Mouse (Mus musculus) c-Kit-positive CD71-negative TER-119-negative erythroid progenitor cells, embryonic 14.5 days (primary cell): ENCODE results near the gene Hspbp1.

Source experiments
- DNase-seq: peaks from one replicate; pipeline ENCODE4 v3.0.0-alpha.2; 2013; ENCODE audit warnings: low read depth

Gene Hspbp1

GRCm38 (mm10) chr7:4684632-4685417, at the start of gene Hspbp1:
Gene Hspbp1, minus strand, starts transcription at chr7:4685068.
- DNase-seq = peak; percentile 97

DNA sequence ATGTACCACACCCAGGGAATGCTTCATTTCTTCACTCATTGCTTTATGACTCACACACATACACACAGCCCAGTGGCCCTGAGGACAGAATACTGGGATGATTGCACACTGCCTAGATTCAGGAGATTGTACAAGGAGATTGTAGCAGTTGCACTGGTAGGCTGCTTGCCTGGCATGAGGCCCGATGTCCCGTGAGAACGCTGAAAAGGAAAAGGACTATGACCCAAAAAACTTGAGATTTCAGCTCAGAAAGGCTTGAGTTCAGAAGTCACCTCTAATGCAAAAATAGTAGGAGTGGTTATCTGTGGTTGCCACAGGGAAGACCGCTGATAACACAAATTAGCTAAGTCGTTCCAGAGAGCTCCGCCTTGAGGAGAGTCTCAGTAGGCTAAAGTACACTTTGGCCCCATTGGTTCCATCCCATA, 48.1 kb upstream of the Hspbp1 start:
- DNase-seq = no peak

DNA sequence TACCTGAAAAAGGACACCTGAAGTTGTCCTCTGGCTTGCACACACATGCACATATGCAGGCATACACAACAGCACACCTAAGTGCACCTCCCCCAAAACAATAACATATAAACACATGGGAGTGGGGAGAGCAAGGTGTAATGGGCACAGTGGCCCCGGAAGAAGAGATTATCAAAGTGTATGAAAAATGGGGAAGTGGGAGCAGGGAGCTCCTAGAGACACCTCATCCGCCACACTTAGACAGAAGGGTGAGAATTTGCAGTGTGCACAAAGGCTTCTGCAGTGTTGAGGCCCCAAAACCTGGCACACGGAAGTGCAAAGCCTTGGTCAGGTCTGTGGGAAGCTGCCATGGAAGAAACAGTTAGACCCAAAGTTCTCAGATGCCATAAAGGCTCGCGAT, 46.2 kb upstream of the Hspbp1 start:
- no peak for DNase-seq

DNA sequence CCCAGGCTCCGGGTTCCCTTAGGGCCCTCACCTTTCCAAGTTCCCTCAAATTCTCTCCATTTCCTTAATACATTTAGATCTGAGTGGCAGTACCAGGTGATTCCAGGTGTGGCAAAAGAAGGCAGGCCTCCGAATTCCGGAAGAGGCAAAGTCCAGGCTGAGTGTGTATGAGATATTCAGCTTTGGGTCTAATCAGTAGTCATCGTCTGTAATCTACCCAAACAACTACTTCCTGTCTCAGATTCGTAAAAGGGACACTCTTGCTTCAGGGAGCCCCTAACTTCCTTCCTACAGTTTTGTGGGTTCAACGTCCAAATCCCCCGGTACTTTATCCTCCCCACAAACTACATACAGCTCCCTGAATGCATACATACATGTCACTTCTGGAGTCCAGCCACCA, 40.3 kb upstream of the Hspbp1 start, which contains the start of gene Tmem150b:
Tmem150b (minus strand) TSS at position 81 of the 400 bp plus-strand sequence.
- no peak for DNase-seq

GRCm38 (mm10) chr7:4724359-4724758, 39.5 kb upstream of the Hspbp1 start:
- DNase-seq = no peak

GRCm38 (mm10) chr7:4723508-4723907, 38.6 kb upstream of the Hspbp1 start:
- DNase-seq = no peak

DNA sequence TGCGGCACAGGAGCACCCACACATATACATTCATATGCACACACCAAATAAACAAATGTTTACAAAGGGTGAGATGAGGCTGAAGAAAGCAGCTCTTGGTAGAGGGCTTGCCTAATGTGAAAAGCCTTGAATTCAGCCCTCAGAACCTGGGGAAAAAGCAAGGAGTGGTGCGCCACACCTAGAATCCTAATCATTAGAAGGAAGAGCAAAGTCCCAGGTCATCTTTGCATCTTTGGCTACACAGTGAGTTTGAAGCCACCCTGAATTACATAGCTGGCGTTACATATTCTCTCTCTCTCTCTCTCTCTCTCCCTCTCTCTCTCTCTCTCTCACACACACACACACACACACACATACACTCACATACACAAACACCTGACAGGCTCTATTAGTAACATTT, 34.4 kb upstream of the Hspbp1 start:
- DNase-seq = no peak

DNA sequence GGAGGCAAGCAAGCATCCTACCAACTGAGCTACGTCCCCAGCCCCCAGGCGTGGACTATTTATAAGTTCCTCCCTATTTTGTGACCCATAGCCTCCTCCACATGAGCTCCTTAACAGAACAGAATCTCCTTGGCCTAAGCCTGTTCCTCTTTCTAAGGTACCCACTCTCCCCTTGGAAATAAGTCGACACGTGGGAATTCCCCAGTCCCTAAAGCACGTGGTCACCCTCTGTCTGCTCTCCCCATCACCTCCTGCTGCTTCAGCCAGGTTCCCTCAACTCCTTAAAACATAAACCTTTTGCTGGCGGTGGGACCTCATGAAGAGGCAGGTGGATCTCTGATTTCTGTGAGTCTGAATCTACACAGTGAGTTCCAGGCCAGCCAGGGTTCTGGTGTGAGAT, 32.1 kb upstream of the Hspbp1 start:
- DNase-seq = no peak

GRCm38 (mm10) chr7:4712594-4712993, 27.7 kb upstream of the Hspbp1 start:
- DNase-seq = no peak

DNA sequence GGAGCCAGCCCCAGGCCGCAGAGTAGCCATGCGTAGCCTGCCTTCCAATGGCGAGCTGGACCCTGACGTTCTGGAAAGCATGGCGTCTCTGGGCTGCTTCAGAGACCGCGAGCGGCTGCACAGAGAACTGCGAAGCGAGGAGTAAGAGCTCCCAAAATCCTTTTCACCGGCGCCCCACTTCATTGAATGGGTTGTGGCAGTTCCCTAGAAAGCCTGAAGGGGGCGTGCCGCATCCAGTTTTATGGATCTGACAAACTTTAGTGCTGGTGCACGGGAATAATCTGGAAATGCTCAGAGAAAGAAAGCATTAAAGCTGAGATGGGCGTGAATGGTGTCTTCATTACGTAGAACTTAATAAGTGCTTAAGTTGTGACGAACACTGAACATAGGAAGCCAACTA, 20.2 kb upstream of the Hspbp1 start:
- DNase-seq = peak; percentile 64

DNA sequence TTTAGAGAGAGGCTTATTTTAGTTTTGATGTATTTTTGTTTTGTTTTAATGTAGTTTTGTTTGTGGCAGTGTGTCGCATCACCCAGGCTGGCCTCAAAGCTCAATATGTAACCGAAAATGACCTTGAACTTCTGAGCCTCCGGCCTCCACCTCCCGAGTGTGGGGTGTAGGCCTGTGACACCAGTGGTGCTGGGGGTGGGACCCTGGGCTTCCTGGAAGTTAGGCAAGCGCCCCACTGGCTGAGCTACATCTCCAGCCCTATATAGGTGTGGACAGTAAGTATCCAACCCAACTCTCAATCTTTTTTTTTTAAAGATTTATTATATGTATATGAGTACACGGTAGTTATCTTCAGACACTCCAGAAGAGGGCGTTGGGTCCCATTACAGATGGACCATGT, 18.3 kb upstream of the Hspbp1 start:
- no peak for DNase-seq

GRCm38 (mm10) chr7:4702334-4702733, 17.5 kb upstream of the Hspbp1 start:
- DNase-seq = no peak

- no peak for DNase-seq
Observed at GRCm38 (mm10) chr7:4693004-4693403, 8.1 kb upstream of the Hspbp1 start.

DNA sequence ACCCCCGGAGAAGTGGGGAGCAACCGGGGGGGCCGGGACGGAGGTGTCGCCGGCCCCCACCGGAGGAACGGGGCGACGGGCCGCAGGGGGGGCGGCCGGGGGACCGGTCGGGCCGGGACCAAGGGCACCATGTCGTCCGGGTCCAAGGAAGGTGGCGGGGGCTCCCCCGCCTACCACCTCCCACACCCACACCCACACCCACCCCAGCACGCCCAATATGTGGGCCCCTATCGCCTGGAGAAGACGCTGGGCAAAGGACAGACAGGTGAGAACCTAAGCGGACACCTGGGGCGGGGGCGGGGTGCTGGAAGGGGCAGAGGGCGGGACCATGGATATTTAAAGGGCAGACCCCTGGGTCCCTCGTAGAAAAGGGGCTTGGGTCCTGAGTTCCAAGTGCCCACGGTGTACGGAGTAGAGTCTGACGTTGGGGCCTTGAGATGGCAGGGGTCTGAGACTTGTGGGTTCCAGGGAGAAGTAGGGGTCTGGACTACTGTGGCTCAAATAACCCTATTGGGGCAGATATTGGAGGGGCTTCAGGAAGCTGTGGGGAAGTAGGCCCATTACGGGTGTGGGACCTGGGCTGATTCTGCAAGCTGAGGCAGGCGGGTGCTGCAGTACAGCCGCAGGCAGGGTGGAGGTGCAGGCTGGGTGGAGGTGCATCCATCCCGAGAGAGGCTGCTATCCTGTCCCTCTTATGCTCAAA, 6.2 kb upstream of the Hspbp1 start:
- DNase-seq = no peak

DNA sequence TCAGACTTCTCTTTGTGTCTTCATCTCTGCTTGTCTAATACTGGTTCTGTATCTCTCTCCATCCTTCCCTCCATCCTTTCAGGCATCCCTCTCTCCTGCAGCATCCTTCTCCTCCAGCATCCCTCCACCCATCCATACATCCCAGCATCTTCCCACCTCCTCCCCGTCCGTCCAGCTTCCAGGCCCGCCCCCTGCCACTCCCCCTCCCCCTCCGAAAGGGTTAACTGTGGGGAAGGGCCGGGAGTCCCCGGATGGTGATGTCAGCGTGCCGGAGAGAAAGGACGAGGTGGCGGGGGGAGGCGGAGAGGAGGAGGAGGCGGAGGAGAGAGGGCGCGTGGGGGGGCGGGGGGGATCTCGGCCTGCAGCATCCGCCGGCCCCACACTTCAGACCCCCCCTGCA, 5.5 kb upstream of the Hspbp1 start, which contains the start of gene Brsk1:
Brsk1 (plus strand) TSS at position 218 of the 400 bp plus-strand sequence.
- no peak for DNase-seq

DNA sequence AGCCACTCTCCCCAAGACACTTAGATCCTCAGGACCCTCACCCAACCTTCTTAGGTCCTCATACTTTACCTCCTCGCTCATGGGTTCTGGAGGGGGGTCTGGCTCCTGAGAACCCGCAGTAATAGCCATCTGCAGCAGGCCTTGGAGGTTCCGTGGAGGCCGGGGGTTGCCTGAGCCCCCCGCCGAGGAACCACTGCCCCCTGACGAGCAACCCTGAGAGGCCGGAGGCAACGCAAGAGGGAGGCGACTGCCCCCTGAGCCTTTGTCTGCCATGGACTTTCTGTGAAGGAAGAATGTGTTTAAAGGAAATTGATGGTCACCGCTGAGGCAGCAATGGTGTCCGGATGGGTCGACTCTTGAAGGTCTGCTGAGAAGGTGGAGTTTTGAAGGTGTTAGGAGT, 665 bp downstream of the Hspbp1 start:
- DNase-seq = no peak

- DNase-seq = no peak
Observed at GRCm38 (mm10) chr7:4683307-4683706, 1.6 kb downstream of the Hspbp1 start.

DNA sequence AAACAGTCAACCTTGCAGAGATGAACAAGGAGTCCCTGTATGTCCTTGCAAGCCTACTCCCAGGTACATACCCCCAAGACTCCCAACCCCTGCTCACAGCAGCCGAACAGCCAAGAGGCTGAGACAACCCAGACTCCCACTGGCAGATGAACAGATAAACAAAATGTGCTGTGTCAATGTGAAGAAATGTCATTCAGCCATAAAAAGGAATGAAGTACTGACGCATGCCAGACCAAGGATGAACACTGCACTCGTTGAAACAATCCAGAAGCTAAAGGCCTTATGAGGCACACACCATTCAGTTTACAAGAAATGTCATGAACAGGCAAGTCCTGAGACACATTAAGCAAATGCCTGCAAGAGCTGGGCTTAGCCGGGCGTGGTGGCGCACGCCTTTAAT, 9.7 kb downstream of the Hspbp1 start:
- DNase-seq = no peak

GRCm38 (mm10) chr7:4674114-4674731, 10.6 kb downstream of the Hspbp1 start:
- DNase-seq = no peak

- no peak for DNase-seq
Observed at GRCm38 (mm10) chr7:4671956-4672355, 12.9 kb downstream of the Hspbp1 start.

DNA sequence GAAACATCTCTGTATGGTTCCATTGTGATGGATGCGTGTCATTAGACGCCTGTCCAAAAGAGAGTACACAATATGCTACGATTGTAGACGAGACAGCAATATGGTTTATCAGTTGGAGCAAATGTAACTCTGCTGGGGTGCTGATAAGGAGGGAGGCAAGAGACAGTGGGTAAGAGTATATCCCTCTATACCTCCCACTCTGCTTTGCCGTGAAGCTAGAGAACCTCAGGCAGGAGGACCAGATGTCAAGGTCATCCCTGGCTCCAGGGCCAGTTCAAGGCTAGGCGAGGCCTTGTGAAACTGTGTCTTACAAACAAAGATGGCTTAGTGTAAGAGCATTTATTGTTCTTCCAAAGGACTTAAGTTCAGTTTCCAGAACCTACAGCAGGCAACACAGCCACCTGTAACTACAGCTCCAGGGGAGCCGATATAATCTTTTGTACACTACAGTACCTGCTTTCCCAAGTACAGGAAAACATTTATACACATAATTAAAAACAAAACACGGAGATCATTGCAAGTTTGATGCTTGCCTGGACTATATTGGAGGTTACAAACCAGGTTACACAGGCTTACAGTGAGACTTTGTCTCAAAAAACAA, 14.1 kb downstream of the Hspbp1 start:
- no peak for DNase-seq

DNA sequence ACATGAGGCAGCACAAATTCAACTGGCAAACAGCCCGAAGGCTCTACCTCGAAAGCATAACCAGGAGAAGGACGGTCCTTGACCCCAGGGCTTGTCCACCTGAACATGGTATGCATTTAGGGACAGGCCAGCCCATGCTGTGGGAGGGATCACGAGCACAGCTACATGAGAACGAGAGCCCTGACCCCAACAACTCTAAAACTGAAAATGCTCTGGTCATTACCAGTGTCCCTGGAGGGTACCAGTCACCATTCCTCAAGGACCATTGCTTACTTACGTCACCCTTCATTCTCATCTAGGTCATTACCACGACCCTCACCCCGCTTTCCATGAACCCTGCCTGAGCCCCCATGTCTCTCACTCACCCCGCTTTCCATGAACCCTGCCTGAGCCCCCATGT, 15.7 kb downstream of the Hspbp1 start:
- DNase-seq = no peak

DNA sequence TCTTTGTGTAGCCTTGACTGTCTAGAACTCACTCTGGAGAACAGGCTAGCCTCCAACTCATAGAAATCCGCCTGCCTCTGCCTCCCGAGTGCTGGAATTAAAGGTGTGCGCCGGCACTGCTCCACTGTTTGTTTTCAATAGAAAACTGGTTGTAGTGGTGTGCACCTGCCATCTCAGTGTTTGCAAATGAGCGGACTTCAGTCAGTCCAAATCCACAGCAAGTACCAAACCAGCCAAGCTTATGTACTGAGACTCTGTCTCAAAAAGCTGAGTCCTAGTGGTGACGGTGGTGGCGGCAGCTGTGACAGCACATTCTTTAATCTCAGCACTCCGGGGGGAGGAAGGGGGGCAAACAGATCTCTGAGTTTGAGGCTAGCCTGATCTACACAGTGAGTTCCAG, 16.4 kb downstream of the Hspbp1 start:
- no peak for DNase-seq
